In the genomic region with DNA sequence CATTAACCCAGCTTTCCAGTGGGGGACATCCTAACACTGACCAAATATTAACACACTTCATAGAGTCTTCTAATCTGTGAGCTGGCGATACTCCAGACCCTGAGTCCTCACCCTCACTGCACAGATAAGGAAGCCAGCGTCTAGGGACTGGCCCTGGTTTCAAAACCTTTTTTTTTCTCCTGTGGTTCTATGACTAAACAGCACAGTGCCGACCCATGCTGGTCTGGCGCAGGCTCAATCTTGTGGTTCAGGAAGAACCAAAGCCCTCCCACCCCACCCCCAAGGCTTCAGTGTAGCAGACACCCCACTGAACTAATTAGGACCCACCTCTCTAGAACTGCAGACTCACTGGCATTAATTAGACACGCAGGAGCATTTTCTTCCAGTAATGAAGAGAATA, we compare ENCODE assay signal across 8 mouse cellular contexts.
DNase-seq lines count a peak whose midpoint lies in the region; ATAC-seq and TF ChIP-seq lines count a peak whose summit lies in the region.

No protein-coding gene starts in this region.

- no peaks in the 10 kb centered on the region for H3K9me3 ChIP-seq in forebrain, embryonic 14.5 days (replicated peaks; ENCODE audit: control insufficient read depth, low read length)

- ATAC-seq in forebrain, embryonic 14.5 days = peak; percentile 58
- ATAC-seq in megakaryocyte progenitor cell, adult 5-6 weeks (replicated peaks; ENCODE audit: poor library complexity) = peak; percentile 76

- TF ChIP-seq CTCF in left cerebral cortex, adult 2 months (IDR thresholded peaks at IDR 0.05) = no peak

- H3K36me3 ChIP-seq in forebrain, embryonic 14.5 days (ENCODE audit: control insufficient read depth, insufficient read depth, low read length) = no peaks in the 10 kb centered on the region

- H3K9ac ChIP-seq in forebrain, embryonic 14.5 days (ENCODE audit: low read length) = no peak overlapping the region

- no peak overlapping the region for H3K4me3 ChIP-seq in left cerebral cortex, adult 2 months
- H3K4me3 ChIP-seq in forebrain, embryonic 14.5 days (ENCODE audit: low read depth, low read length) = no peak overlapping the region

- DNase-seq in left cerebral cortex, postnatal 4 days = peak; percentile 24
- DNase-seq in left cerebral cortex, adult 2 months (ENCODE audit: extremely low spot score in 1 of 2, low spot score in 2 of 2) = no peak
- peak; percentile 58 for DNase-seq in MN1 (ENCODE audit: low spot score)
- peak; percentile 65 for DNase-seq in forebrain, embryonic 14.5 days (ENCODE audit: low spot score)
- DNase-seq in gastrocnemius, adult 18-20 months (ENCODE audit: low spot score) = no peak
- DNase-seq in spleen, postnatal 4 days (ENCODE audit: low spot score in 2 of 2) = no peak
- no peak for DNase-seq in spleen, postnatal 10 days (ENCODE audit: low spot score in 2 of 2)

- no peaks in the 10 kb centered on the region for H3K27me3 ChIP-seq in forebrain, embryonic 14.5 days (replicated peaks; ENCODE audit: control insufficient read depth, insufficient read depth, low read length)

- H3K27ac ChIP-seq in left cerebral cortex, adult 2 months = no peak overlapping the region
- no peak overlapping the region for H3K27ac ChIP-seq in forebrain, embryonic 14.5 days (ENCODE audit: low read depth, low read length)

- intact Hi-C loops in left cerebral cortex, postnatal 4 days (cut with DNase I) = no loop called here
- intact Hi-C loops in left cerebral cortex, adult 2 months (cut with DNase I) = no loop called here

- WGBS in forebrain, embryonic 14.5 days = 23% methylated on average over 5 of the region's 5 CpGs

- H3K4me1 ChIP-seq in forebrain, embryonic 14.5 days (ENCODE audit: control insufficient read depth, insufficient read depth, low read length) = 0 out of 2 replicates have a peak, but pooled peaks cover 3% of the 10 kb centered on the region

- H3K4me2 ChIP-seq in forebrain, embryonic 14.5 days (ENCODE audit: low read length) = no peak overlapping the region

Comparison
In these comparisons a context has a peak if more than half of its experiments do, and no peak if none do; other contexts are left out.
1. DNase-seq: peak in left cerebral cortex, postnatal 4 days (single experiment), MN1 (single experiment) and forebrain, embryonic 14.5 days (single experiment); none in left cerebral cortex, adult 2 months (0 of 2), gastrocnemius, adult 18-20 months (single experiment), spleen, postnatal 4 days (0 of 2) and spleen, postnatal 10 days (0 of 2).